Mouse (Mus musculus): Measurements from ENCODE around the gene Prss40. TPM values are rescaled to one million over a fixed set of nuclear protein-coding genes. Genes with fewer than 3 reads are reported as not detected.

Gene Prss40
- polyA plus RNA-seq, 2 experiments: not detected

DNA sequence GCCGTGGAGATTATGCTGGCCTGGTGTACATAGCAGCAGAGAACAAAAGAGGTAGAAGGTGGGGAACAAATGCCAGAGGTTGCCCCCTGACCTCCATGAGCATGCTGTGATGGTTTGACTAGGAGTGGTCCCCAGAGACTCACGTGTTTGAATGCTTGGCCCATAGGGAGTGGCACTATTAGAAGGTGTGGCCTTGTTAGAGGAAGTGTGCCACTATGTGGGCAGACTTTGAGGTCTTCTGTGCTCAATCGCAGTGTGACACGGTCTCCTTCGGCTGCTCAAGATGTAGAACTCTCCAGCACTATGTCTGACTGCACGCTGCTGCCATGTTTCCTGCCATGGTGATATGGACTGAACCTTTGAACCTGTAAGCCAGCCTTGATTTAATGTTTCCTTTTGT is 12.5 kb upstream of the Prss40 start:
- no peak for ATAC-seq (ENCODE audit: insufficient read depth)
- Histone ChIP-seq H3K4me1 (replicated peaks; ENCODE audit: control insufficient read depth in 2 of 2, insufficient read depth in 2 of 2, low read length in 1 of 2) (no peaks in the 10 kb centered on the region), H3K4me3 (ENCODE audit: insufficient read depth in 1 of 2, low read depth in 2 of 2, low read length in 2 of 2) (no peak overlapping the region), H3K36me3 (replicated peaks; ENCODE audit: control insufficient read depth, insufficient read depth, low read depth) (no peaks in the 10 kb centered on the region), H3K4me2 (ENCODE audit: low read depth) (no peak overlapping the region), H3K27me3 (ENCODE audit: control insufficient read depth, insufficient read depth, low read length) (no peaks in the 10 kb centered on the region), H3K9ac (replicated peaks) (no peak overlapping the region), H3K27ac (no peak overlapping the region), H3K9me3 (ENCODE audit: control insufficient read depth, low read length) (no peaks in the 10 kb centered on the region)
- TF ChIP-seq EP300 (IDR thresholded peaks at IDR 0.05; ENCODE audit: low read depth): no peak
- TF ChIP-seq CTCF (IDR thresholded peaks at IDR 0.05; ENCODE audit: low read depth): no peak
- DNase-seq (ENCODE audit: low read depth in 3 of 3, low spot score in 3 of 3): no peak
- WGBS (ENCODE audit: insufficient replicate concordance): 57% methylated on average over 6 of the region's 6 CpGs

DNA sequence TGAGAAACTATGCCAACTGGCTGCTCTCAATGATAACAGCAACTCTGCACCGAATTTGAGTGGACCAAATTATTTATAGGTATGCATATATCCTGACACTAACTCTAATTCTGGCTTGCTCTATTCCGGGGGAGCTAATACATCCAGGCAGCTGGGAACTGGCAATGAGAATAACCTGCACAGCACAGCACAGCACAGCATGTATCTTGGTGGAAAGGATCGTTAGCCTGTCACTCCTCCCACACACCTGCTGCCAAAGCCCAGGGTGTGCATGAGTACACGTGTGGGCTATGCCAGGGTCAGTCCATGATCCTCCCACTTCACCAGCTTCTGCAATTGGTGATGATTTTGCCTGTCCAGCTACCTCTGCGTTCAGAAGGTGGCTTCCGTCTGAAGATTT is 10.7 kb upstream of the Prss40 start:
- H3K9ac ChIP-seq (replicated peaks): no peak overlapping the region
- no peak overlapping the region for H3K4me2 ChIP-seq (ENCODE audit: low read depth)
- no peak for DNase-seq (ENCODE audit: low read depth in 3 of 3, low spot score in 3 of 3)
- H3K27ac ChIP-seq: no peak overlapping the region
- no peak overlapping the region for H3K4me3 ChIP-seq (ENCODE audit: insufficient read depth in 1 of 2, low read depth in 2 of 2, low read length in 2 of 2)
- H3K36me3 ChIP-seq (replicated peaks; ENCODE audit: control insufficient read depth, insufficient read depth, low read depth): no peaks in the 10 kb centered on the region
- ATAC-seq (ENCODE audit: insufficient read depth): no peak
- TF ChIP-seq EP300 (IDR thresholded peaks at IDR 0.05; ENCODE audit: low read depth) (no peak), CTCF (IDR thresholded peaks at IDR 0.05; ENCODE audit: low read depth) (no peak)
- H3K4me1 ChIP-seq (replicated peaks; ENCODE audit: control insufficient read depth in 2 of 2, insufficient read depth in 2 of 2, low read length in 1 of 2): no peaks in the 10 kb centered on the region
- no peaks in the 10 kb centered on the region for H3K9me3 ChIP-seq (ENCODE audit: control insufficient read depth, low read length)
- H3K27me3 ChIP-seq (ENCODE audit: control insufficient read depth, insufficient read depth, low read length): no peaks in the 10 kb centered on the region
- 52% methylated on average over 6 of the region's 6 CpGs for WGBS (ENCODE audit: insufficient replicate concordance)

DNA sequence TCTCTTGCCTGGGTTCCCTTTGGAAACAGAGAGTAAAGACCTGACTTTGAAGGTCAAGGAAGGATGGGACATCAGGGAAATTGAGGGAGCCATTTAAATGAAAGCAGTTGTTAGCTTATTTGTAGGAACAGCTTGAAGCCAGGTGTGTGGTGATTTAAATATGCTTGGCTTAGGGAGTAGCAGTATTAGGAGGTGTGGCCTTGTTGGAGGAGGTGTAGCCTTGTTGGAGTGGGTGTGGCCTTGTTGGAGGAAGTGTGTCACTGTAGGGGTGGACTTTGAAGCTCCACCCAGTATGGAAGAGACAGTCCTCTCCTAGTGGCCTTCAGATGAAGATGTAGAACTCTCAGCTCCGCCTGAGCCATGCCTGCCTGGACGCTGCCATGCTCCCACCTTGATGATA is 9.1 kb upstream of the Prss40 start:
- ATAC-seq (ENCODE audit: insufficient read depth) (no peak), DNase-seq (ENCODE audit: low read depth in 3 of 3, low spot score in 3 of 3) (no peak)
- Histone ChIP-seq H3K27me3 (ENCODE audit: control insufficient read depth, insufficient read depth, low read length) (no peaks in the 10 kb centered on the region), H3K36me3 (replicated peaks; ENCODE audit: control insufficient read depth, insufficient read depth, low read depth) (no peaks in the 10 kb centered on the region), H3K27ac (no peak overlapping the region), H3K9me3 (ENCODE audit: control insufficient read depth, low read length) (no peaks in the 10 kb centered on the region), H3K9ac (replicated peaks) (no peak overlapping the region), H3K4me3 (ENCODE audit: insufficient read depth in 1 of 2, low read depth in 2 of 2, low read length in 2 of 2) (no peak overlapping the region), H3K4me2 (ENCODE audit: low read depth) (no peak overlapping the region), H3K4me1 (replicated peaks; ENCODE audit: control insufficient read depth in 2 of 2, insufficient read depth in 2 of 2, low read length in 1 of 2) (no peaks in the 10 kb centered on the region)
- TF ChIP-seq EP300 (IDR thresholded peaks at IDR 0.05; ENCODE audit: low read depth): no peak
- TF ChIP-seq CTCF (IDR thresholded peaks at IDR 0.05; ENCODE audit: low read depth): no peak
- WGBS (ENCODE audit: insufficient replicate concordance): 65% methylated on average over 2 of the region's 2 CpGs

DNA sequence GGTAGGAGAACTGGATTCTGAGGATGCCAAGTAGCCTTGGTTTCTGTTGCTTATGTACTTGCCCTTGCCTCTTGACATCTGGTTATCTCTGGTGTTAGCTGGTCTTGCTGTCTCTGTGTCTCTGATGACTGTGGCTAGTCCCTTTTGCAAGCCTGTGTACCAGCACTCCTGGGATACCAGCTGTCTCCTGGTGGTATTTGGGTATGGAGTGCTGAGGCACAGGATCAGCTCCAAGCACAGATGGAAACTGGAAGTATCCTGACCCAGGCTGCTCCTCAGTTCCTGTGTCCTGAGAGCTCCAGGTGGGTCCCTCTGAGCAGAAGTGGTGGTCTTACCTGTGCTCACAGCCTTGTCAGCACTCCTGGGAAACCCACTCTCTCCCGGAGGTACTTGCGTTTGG is 7.4 kb upstream of the Prss40 start:
- H3K4me2 ChIP-seq (ENCODE audit: low read depth): no peak overlapping the region
- no peaks in the 10 kb centered on the region for H3K9me3 ChIP-seq (ENCODE audit: control insufficient read depth, low read length)
- no peaks in the 10 kb centered on the region for H3K36me3 ChIP-seq (replicated peaks; ENCODE audit: control insufficient read depth, insufficient read depth, low read depth)
- DNase-seq (ENCODE audit: low read depth in 3 of 3, low spot score in 3 of 3): no peak
- H3K4me3 ChIP-seq (ENCODE audit: insufficient read depth in 1 of 2, low read depth in 2 of 2, low read length in 2 of 2): no peak overlapping the region
- H3K4me1 ChIP-seq (replicated peaks; ENCODE audit: control insufficient read depth in 2 of 2, insufficient read depth in 2 of 2, low read length in 1 of 2): no peaks in the 10 kb centered on the region
- no peak overlapping the region for H3K27ac ChIP-seq
- no peak for ATAC-seq (ENCODE audit: insufficient read depth)
- no peak overlapping the region for H3K9ac ChIP-seq (replicated peaks)
- no peaks in the 10 kb centered on the region for H3K27me3 ChIP-seq (ENCODE audit: control insufficient read depth, insufficient read depth, low read length)
- no peak for TF ChIP-seq CTCF (IDR thresholded peaks at IDR 0.05; ENCODE audit: low read depth)
- no peak for TF ChIP-seq EP300 (IDR thresholded peaks at IDR 0.05; ENCODE audit: low read depth)
- WGBS (ENCODE audit: insufficient replicate concordance): 85% methylated on average over 2 of the region's 2 CpGs

DNA sequence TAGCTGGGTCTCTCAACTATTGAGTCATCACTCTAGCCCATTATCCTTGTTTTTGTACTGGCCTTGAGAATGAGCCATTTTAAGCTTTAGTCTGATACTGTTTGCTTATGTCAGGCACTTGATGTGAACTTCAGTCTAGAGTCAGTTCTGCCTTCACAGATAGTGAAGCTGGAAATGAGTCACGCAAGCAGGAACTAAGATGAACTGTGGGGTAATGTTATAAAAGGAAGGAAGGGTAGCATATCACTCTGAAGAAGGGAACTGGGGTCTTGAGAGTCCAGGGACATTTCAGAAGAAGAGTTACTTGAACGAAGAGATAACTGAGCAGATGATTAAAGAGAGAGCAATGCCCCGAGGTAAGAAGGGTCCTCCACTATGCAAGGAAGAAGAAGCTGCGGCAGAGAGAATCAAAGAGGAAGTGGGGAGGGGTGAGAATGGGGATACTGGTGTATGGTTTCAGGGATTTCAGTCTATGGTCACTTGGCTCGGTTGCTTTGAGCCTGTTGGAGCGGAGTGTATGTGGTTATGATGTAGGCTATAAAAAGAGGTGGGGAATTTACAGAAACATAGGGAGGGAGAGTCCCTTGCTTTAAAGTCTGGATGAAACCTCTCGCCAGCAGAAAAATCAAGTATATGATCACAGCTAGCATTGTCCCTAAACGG is 3.8 kb upstream of the Prss40 start:
- no peak for ATAC-seq (ENCODE audit: insufficient read depth)
- no peak for TF ChIP-seq EP300 (IDR thresholded peaks at IDR 0.05; ENCODE audit: low read depth)
- no peak for TF ChIP-seq CTCF (IDR thresholded peaks at IDR 0.05; ENCODE audit: low read depth)
- H3K4me2 ChIP-seq (ENCODE audit: low read depth): no peak overlapping the region
- H3K36me3 ChIP-seq (replicated peaks; ENCODE audit: control insufficient read depth, insufficient read depth, low read depth): no peaks in the 10 kb centered on the region
- H3K27me3 ChIP-seq (ENCODE audit: control insufficient read depth, insufficient read depth, low read length): no peaks in the 10 kb centered on the region
- no peaks in the 10 kb centered on the region for H3K4me1 ChIP-seq (replicated peaks; ENCODE audit: control insufficient read depth in 2 of 2, insufficient read depth in 2 of 2, low read length in 1 of 2)
- DNase-seq (ENCODE audit: low read depth in 3 of 3, low spot score in 3 of 3): no peak
- no peak overlapping the region for H3K27ac ChIP-seq
- no peaks in the 10 kb centered on the region for H3K9me3 ChIP-seq (ENCODE audit: control insufficient read depth, low read length)
- H3K4me3 ChIP-seq (ENCODE audit: insufficient read depth in 1 of 2, low read depth in 2 of 2, low read length in 2 of 2): no peak overlapping the region
- 33% methylated on average over 8 of the region's 8 CpGs for WGBS (ENCODE audit: insufficient replicate concordance)
- no peak overlapping the region for H3K9ac ChIP-seq (replicated peaks)
